Mouse (Mus musculus) stomach, embryonic 15.5 days (tissue): ENCODE measurements around the gene Timm8a2. TPM values are rescaled to one million over a fixed set of nuclear protein-coding genes. Genes with fewer than 3 reads are reported as not detected.

Source experiments
- ATAC-seq: fragments of 200-750 bp; cut with Nextera tagmentation; 2 replicates; pipeline ENCODE4 v1.8.0; 2017; ENCODE audit warnings: low read depth, moderate number of reproducible peaks, moderate TSS enrichment; ENCODE audit not compliant: insufficient read depth, low FRiP score
- H3K27ac ChIP-seq: fragments of 300-500 bp; sonication (generic); 2 replicates; pipeline ENCODE4 v1.5.1; 2015; ENCODE audit warnings: mild to moderate bottlenecking, inconsistent platforms
- H3K27me3 ChIP-seq: fragments of 300-500 bp; sonication (generic); replicated peaks from 2 replicates; pipeline ENCODE4 v1.6.1; 2015; ENCODE audit warnings: inconsistent platforms
- H3K36me3 ChIP-seq: fragments of 300-500 bp; sonication (generic); 2 replicates; pipeline ENCODE4 v1.6.1; 2015; ENCODE audit warnings: inconsistent platforms
- H3K4me1 ChIP-seq: fragments of 300-500 bp; sonication (generic); 2 replicates; pipeline ENCODE4 v1.6.1; 2015; ENCODE audit warnings: inconsistent platforms
- H3K4me2 ChIP-seq: fragments of 300-500 bp; sonication (generic); 2 replicates; pipeline ENCODE4 v1.6.1; 2015; ENCODE audit warnings: mild to moderate bottlenecking, inconsistent platforms
- H3K4me3 ChIP-seq: fragments of 300-500 bp; sonication (generic); replicated peaks from 2 replicates; pipeline ENCODE4 v1.5.1; 2015; ENCODE audit warnings: inconsistent platforms
- H3K9ac ChIP-seq: fragments of 300-500 bp; sonication (generic); 2 replicates; pipeline ENCODE4 v1.6.1; 2015; ENCODE audit warnings: inconsistent platforms
- H3K9me3 ChIP-seq: fragments of 300-500 bp; sonication (generic); 2 replicates; pipeline ENCODE4 v1.6.1; 2016; ENCODE audit warnings: inconsistent platforms
- WGBS: fragments of 180-500 bp; shearing (Covaris S2); methylation state at CpG from one replicate; pipeline ENCODE4 v1.1.7; 2015; 5-methylcytosine and 5-hydroxymethylcytosine counted together
- polyA plus RNA-seq: library from polyadenylated mRNA; unstranded; fragments of >200 nt; fragmentation: Nextera tagmentation; extraction: Ambion mirVana; gene quantifications from 2 replicates; pipeline ENCODE4 v1.2.1, GENCODE M21; 2015

The Timm8a2 gene
- polyA plus RNA-seq, 1 experiment from 2014 or later: not detected

GRCm38 (mm10) chr14:122012814-122013213, 21.7 kb upstream of the Timm8a2 start:
- Histone ChIP-seq H3K27ac (no peak overlapping the region), H3K27me3 (no peaks in the 10 kb centered on the region), H3K4me3 (no peak overlapping the region), H3K36me3 (peaks cover 8% of the 10 kb centered on the region; the same call in 1 of the 2 replicates), H3K4me2 (no peak overlapping the region), H3K9me3 (no peaks in the 10 kb centered on the region), H3K4me1 (no peaks in the 10 kb centered on the region), H3K9ac (no peak overlapping the region)
- no peak for ATAC-seq
- 56% methylated on average over 13 of the region's 13 CpGs for WGBS

DNA sequence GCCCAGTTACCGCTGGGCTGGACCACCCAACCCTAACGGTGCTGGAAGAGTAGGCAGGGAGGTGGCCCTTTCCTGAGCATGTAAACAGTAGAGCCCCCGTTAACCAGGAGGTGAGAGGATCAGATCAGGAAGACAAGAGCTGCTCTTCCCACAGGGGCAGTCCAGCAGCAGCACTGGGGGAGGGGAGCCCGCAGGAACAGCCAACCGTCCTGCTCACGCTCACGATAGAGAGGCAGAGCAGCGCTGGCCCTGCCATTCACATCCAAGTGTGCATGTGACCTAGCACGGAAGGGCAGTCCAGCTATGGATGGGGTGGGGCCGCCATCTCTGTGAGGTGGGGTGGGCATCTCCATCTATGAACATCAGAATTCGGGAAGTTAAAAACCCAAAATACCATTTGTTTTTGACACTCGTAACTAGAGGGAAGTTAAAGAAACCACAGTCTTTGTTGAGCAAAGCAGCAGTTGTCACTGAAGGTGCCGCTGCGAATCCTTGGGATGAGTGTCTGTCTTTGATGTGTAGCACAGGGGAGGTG, 21.0 kb upstream of the Timm8a2 start:
- no peaks in the 10 kb centered on the region for H3K27me3 ChIP-seq
- H3K9me3 ChIP-seq: no peaks in the 10 kb centered on the region
- H3K9ac ChIP-seq: no peak overlapping the region
- H3K4me1 ChIP-seq: no peaks in the 10 kb centered on the region
- peaks cover 7% of the 10 kb centered on the region; the same call in 1 of the 2 replicates for H3K36me3 ChIP-seq
- 71% methylated on average over 14 of the region's 14 CpGs for WGBS
- H3K4me2 ChIP-seq: no peak overlapping the region
- H3K27ac ChIP-seq: no peak overlapping the region
- H3K4me3 ChIP-seq: no peak overlapping the region
- ATAC-seq: no peak

DNA sequence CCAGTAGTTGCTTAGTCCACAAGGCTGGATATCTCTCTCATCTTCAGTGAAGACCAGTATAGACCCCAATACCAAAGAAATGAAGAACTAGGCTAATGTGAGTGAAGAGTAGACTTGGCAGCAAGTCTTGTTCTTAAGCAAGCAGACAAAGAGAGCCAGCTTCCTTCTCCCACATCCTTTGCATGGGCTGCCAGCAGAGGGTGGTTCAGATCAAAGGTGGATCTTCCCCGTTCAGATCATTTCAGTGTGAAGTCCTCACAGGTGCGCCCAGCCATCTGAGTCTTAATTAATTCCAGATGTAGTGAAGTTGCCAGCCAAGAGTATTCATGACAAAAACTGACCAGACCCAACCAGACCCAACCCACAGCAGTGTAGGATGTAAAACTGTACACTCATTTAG, 16.5 kb upstream of the Timm8a2 start:
- Histone ChIP-seq H3K36me3 (0 out of 2 replicates have a peak, but pooled peaks cover 7% of the 10 kb centered on the region), H3K9me3 (no peaks in the 10 kb centered on the region), H3K4me2 (no peak overlapping the region), H3K27me3 (no peaks in the 10 kb centered on the region), H3K4me3 (no peak overlapping the region), H3K27ac (no peak overlapping the region), H3K9ac (no peak overlapping the region), H3K4me1 (no peaks in the 10 kb centered on the region)
- WGBS: 87% methylated on average over 2 of the region's 2 CpGs
- no peak for ATAC-seq

- no peak overlapping the region for H3K4me3 ChIP-seq
- no peaks in the 10 kb centered on the region for H3K9me3 ChIP-seq
- no peak overlapping the region for H3K4me2 ChIP-seq
- no peak overlapping the region for H3K9ac ChIP-seq
- H3K4me1 ChIP-seq: no peaks in the 10 kb centered on the region
- H3K27ac ChIP-seq: no peak overlapping the region
- no peaks in the 10 kb centered on the region for H3K27me3 ChIP-seq
- 84% methylated on average over 2 of the region's 2 CpGs for WGBS
- H3K36me3 ChIP-seq: 0 out of 2 replicates have a peak, but pooled peaks cover 12% of the 10 kb centered on the region
- ATAC-seq: no peak
These were observed 15.1 kb upstream of the Timm8a2 start for GRCm38 (mm10) chr14:122019389-122019788.

DNA sequence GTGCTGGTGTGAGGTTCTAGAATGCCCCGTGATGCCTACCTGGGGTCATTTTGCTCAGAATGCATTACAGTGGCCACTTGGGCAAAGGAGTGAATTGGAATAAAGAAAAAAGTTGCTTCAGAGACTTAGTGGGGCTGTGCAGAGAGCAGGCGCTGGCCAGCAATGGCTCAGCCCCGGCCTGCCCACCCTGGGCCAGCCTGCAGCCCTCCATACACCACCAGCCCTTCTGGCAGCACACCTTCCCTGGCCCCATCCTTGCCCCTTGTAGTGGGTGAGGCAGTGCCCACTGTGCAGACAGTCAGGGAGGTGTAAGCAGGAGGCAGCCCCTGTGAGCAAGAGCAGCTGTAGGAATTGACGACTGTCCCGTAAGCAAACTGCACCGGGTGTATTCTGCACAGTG, 13.9 kb upstream of the Timm8a2 start:
- 92% methylated on average over 6 of the region's 6 CpGs for WGBS
- H3K4me1 ChIP-seq: no peaks in the 10 kb centered on the region
- no peak overlapping the region for H3K9ac ChIP-seq
- 0 out of 2 replicates have a peak, but pooled peaks cover 12% of the 10 kb centered on the region for H3K36me3 ChIP-seq
- no peaks in the 10 kb centered on the region for H3K9me3 ChIP-seq
- ATAC-seq: no peak
- H3K27me3 ChIP-seq: no peaks in the 10 kb centered on the region
- H3K27ac ChIP-seq: no peak overlapping the region
- H3K4me2 ChIP-seq: no peak overlapping the region
- no peak overlapping the region for H3K4me3 ChIP-seq

GRCm38 (mm10) chr14:122023054-122023453, 11.4 kb upstream of the Timm8a2 start:
- 85% methylated on average over 1 of the region's 1 CpGs for WGBS

GRCm38 (mm10) chr14:122023928-122024327, 10.5 kb upstream of the Timm8a2 start:
- Histone ChIP-seq H3K27ac (no peak overlapping the region), H3K36me3 (0 out of 2 replicates have a peak, but pooled peaks cover 12% of the 10 kb centered on the region), H3K4me2 (no peak overlapping the region), H3K4me3 (no peak overlapping the region), H3K27me3 (no peaks in the 10 kb centered on the region), H3K4me1 (no peaks in the 10 kb centered on the region), H3K9me3 (no peaks in the 10 kb centered on the region), H3K9ac (no peak overlapping the region)
- no peak for ATAC-seq

More at GRCm38 (mm10) chr14:122023054-122023453, 11.4 kb upstream of the Timm8a2 start:
- no peaks in the 10 kb centered on the region for H3K9me3 ChIP-seq
- no peak overlapping the region for H3K9ac ChIP-seq
- ATAC-seq: no peak
- 0 out of 2 replicates have a peak, but pooled peaks cover 12% of the 10 kb centered on the region for H3K36me3 ChIP-seq
- no peaks in the 10 kb centered on the region for H3K4me1 ChIP-seq
- H3K27me3 ChIP-seq: no peaks in the 10 kb centered on the region
- H3K4me2 ChIP-seq: no peak overlapping the region
- H3K27ac ChIP-seq: no peak overlapping the region
- no peak overlapping the region for H3K4me3 ChIP-seq

GRCm38 (mm10) chr14:122028926-122029745, 5.3 kb upstream of the Timm8a2 start:
- H3K4me2 ChIP-seq: no peak overlapping the region
- no peak overlapping the region for H3K9ac ChIP-seq
- WGBS: 77% methylated on average over 11 of the region's 11 CpGs
- no peak overlapping the region for H3K4me3 ChIP-seq
- no peaks in the 10 kb centered on the region for H3K27me3 ChIP-seq
- no peaks in the 10 kb centered on the region for H3K9me3 ChIP-seq
- H3K36me3 ChIP-seq: no peaks in the 10 kb centered on the region
- no peak for ATAC-seq
- no peak overlapping the region for H3K27ac ChIP-seq
- no peaks in the 10 kb centered on the region for H3K4me1 ChIP-seq

- no peaks in the 10 kb centered on the region for H3K4me1 ChIP-seq
- no peak for ATAC-seq
- no peak overlapping the region for H3K27ac ChIP-seq
- H3K4me2 ChIP-seq: no peak overlapping the region
- no peak overlapping the region for H3K9ac ChIP-seq
- H3K4me3 ChIP-seq: no peak overlapping the region
- WGBS: 90% methylated on average over 4 of the region's 4 CpGs
- H3K36me3 ChIP-seq: no peaks in the 10 kb centered on the region
- no peaks in the 10 kb centered on the region for H3K9me3 ChIP-seq
- H3K27me3 ChIP-seq: no peaks in the 10 kb centered on the region
These were observed 4.6 kb upstream of the Timm8a2 start for GRCm38 (mm10) chr14:122029851-122030250.

GRCm38 (mm10) chr14:122032045-122032444, 2.4 kb upstream of the Timm8a2 start:
- WGBS: 69% methylated on average over 2 of the region's 2 CpGs
- Histone ChIP-seq H3K4me2 (no peak overlapping the region), H3K27me3 (no peaks in the 10 kb centered on the region), H3K27ac (no peak overlapping the region), H3K4me1 (no peaks in the 10 kb centered on the region), H3K4me3 (no peak overlapping the region), H3K9me3 (no peaks in the 10 kb centered on the region), H3K36me3 (no peaks in the 10 kb centered on the region), H3K9ac (no peak overlapping the region)
- ATAC-seq: no peak

DNA sequence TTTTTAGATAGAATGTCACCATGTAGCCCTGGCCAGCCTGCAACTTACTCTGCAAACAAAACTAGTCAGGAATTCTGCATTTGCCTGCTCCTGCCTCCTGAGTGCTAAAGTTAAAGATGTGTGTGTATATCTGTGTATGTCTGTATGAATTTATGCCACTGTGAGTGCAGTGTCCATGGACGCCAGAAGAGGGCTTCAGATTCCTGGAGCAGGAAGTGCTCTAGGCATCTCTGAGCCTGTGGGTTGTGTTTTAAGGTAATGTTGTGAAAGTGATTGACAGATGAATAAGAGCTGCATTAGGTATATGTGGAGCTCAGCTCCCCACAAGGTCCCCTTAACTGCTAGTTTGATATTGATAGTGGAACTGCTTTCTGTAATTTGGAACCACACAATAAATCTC, 707 bp downstream of the Timm8a2 start:
- Histone ChIP-seq H3K9ac (no peak overlapping the region), H3K36me3 (no peaks in the 10 kb centered on the region), H3K27me3 (no peaks in the 10 kb centered on the region), H3K27ac (no peak overlapping the region), H3K4me2 (no peak overlapping the region), H3K4me3 (no peak overlapping the region), H3K4me1 (no peaks in the 10 kb centered on the region), H3K9me3 (no peaks in the 10 kb centered on the region)
- no peak for ATAC-seq
- 92% methylated on average over 1 of the region's 1 CpGs for WGBS

GRCm38 (mm10) chr14:122035860-122036259, 1.4 kb downstream of the Timm8a2 start:
- 70% methylated on average over 2 of the region's 2 CpGs for WGBS
- no peak for ATAC-seq

More at GRCm38 (mm10) chr14:122035860-122036259, 1.4 kb downstream of the Timm8a2 start:
- no peaks in the 10 kb centered on the region for H3K4me1 ChIP-seq
- no peak overlapping the region for H3K4me3 ChIP-seq
- no peak overlapping the region for H3K4me2 ChIP-seq
- H3K9ac ChIP-seq: no peak overlapping the region
- H3K9me3 ChIP-seq: no peaks in the 10 kb centered on the region
- no peaks in the 10 kb centered on the region for H3K36me3 ChIP-seq
- H3K27me3 ChIP-seq: no peaks in the 10 kb centered on the region
- H3K27ac ChIP-seq: no peak overlapping the region
